Mouse (Mus musculus): ENCODE results near the gene Timm17b.

DNA sequence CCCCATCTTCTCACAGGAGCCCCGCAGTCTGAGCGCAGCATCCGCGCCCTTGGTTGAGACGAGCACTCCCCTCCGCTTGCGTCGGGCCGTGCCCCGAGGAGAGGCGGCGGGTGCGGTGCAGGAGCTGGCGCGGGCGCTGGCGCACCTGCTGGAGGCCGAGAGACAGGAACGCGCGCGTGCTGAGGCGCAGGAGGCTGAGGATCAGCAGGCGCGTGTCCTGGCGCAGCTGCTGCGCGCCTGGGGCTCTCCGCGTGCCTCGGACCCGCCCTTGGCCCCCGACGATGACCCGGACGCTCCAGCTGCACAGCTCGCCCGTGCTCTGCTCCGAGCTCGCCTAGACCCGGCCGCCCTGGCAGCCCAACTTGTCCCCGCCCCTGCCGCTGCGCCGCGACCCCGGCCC, 22.9 kb downstream of the Timm17b start:
- no peak for TF ChIP-seq CTCF (IDR thresholded peaks at IDR 0.05)
- no peak for TF ChIP-seq EP300 (IDR thresholded peaks at IDR 0.05)
